Mouse (Mus musculus): ENCODE measurements around the gene Actr8. TPM values are rescaled to one million over a fixed set of nuclear protein-coding genes. Genes with fewer than 3 reads are reported as not detected.
A peak's percentile ranks its signal among the peaks of the same experiment; 100 is the strongest.

Gene Actr8
- total RNA-seq, 2 experiments from 2014 or later, result 20.1 to 27.9 TPM

- 0 out of 2 replicates have a peak, but pooled peaks have one; percentile 37 for ATAC-seq (replicated peaks; ENCODE audit: poor library complexity)
These were observed 55.3 kb downstream of the Actr8 start for GRCm38 (mm10) chr14:30033405-30033804.

GRCm38 (mm10) chr14:30038431-30038830 is 60.3 kb downstream of the Actr8 start:
- no peak for ATAC-seq (replicated peaks; ENCODE audit: poor library complexity)

DNA sequence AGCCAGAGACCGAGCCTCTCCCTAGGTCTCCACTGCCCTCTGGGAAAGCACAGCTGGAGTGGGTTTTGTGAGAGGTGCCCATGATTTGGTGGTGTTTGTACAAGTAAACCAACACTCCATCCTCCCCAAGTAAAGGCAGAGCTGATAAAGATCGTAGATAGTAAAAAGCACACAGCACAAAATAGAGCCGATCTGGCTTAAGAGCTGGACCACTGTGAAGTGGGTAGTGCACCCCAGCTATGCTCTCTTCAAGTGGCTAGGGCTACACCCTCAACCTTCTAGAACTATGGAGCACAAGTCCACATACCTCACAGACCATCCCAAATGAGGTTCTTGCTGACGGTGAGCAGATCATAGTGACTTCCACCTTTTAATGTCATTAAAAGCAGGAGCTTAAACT is 61.3 kb downstream of the Actr8 start:
- no peak for ATAC-seq (replicated peaks; ENCODE audit: poor library complexity)

GRCm38 (mm10) chr14:30041836-30042235 is 63.7 kb downstream of the Actr8 start:
- no peak for ATAC-seq (replicated peaks; ENCODE audit: poor library complexity)

DNA sequence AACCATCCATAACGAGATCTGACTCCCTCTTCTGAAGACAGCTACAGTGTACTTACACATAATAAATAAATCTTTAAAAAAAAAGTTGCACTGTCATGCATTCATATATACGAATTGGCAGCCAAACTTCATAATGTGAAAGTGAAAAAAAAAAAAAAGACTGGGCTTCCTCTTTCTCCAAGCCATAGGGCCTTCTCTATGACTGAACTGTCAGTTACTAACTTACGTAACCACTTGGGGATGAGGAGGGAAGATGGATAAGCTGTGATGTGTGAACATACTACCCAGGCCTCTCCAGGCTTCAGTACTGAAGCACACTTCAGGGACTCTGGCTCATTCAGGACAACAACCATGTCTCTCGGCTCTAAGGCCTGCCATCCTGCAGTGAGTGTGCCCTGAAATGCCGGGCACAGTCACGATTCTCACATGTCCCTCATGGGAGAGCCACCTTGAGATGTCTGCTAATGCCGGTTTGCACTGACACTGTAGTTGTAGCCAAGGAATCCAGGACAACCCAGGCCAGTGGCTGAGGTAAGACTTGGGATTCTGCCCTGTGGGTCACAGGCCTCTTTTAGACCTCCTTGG is 65.3 kb downstream of the Actr8 start:
- peak; percentile 91 for ATAC-seq (replicated peaks; ENCODE audit: poor library complexity)

DNA sequence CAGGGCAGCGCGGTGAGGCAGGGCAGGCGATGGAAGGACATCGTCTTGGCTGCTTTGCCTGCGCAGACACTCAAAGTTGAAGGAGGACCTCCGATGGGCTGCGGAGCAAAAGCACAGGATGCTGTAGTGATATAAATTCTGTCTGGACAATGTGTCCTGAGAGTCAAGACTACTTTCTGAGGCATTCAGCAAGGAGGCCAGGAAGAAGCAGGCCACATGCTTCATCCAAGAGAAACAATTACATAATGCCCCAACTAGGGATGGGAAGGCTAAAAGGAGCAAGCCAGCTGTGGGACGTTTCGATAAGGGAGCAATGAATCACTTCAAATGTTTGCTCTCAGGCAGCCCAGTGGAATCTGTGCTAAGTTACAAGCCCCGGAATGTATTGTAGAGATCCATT is 67.1 kb downstream of the Actr8 start:
- no peak for ATAC-seq (replicated peaks; ENCODE audit: poor library complexity)

- ATAC-seq (replicated peaks; ENCODE audit: poor library complexity), result no peak
These were observed 67.6 kb downstream of the Actr8 start for GRCm38 (mm10) chr14:30045704-30046220.

DNA sequence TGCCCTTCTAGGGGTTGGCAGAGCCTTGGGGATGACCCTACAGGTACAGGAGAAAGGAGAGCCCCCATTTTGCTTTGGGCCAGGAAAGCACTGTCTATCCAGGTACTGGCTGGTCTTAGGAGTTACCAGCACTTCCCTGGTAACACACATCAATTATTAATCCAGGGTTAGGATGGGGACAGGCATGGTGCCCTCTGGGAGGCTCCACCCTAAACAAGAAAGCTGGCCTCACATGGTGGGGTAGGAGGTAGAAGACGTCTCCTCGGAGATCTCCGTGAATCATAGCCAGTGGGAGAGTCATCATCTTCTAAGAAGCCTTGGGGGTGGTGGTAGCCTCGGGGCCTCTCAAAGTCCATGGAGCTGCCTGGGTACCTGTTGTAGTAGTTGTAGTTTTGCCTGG is 68.8 kb downstream of the Actr8 start:
- ATAC-seq (replicated peaks; ENCODE audit: poor library complexity), result no peak

- ATAC-seq (replicated peaks; ENCODE audit: poor library complexity), result no peak
These were observed 69.9 kb downstream of the Actr8 start for GRCm38 (mm10) chr14:30048049-30048448.

GRCm38 (mm10) chr14:30050280-30050679 is 72.1 kb downstream of the Actr8 start:
- ATAC-seq (replicated peaks; ENCODE audit: poor library complexity), result no peak

DNA sequence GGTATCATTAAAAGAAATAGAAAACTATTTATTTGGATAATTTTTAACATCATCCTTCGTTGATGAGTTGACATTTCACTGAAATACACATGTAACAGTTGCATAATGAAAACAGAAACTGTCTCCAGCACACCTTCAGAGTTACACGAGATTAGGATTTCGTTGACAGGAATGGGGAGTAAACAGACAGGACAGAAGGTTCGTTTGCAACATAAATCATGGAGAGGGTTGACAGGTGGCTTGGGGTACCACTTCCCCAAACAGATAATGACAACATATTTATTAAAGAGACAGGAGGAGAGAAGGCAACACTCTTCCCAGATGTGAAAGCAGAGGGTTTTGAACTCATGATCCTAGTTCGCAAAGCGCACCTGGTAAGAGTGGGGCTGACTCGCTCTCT is 76.8 kb downstream of the Actr8 start:
- peak; percentile 63 for ATAC-seq (replicated peaks; ENCODE audit: poor library complexity)

Other genes starting within 250 kb of the Actr8 start
- 80.1 and 88.6 TPM in 2 replicates for gene Selenok, start 10.0 kb upstream of the Actr8 start, total RNA-seq (2015)
- gene Selenok, start 10.0 kb upstream of the Actr8 start, total RNA-seq (2017), result 217 and 228 TPM in 2 replicates
- gene Il17rb, start 30.6 kb downstream of the Actr8 start, total RNA-seq (2015), result 7.1 and 8.0 TPM in 2 replicates
- gene Il17rb, start 30.6 kb downstream of the Actr8 start, total RNA-seq (2017), result 3.5 and 3.9 TPM in 2 replicates
- gene Chdh, start 30.7 kb downstream of the Actr8 start, total RNA-seq (2015), result 84.2 and 84.7 TPM in 2 replicates
- gene Chdh, start 30.7 kb downstream of the Actr8 start, total RNA-seq (2017), result 81.5 and 84.5 TPM in 2 replicates